Comparison of ENCODE assay signal across 8 mouse cellular contexts in the genomic region with DNA sequence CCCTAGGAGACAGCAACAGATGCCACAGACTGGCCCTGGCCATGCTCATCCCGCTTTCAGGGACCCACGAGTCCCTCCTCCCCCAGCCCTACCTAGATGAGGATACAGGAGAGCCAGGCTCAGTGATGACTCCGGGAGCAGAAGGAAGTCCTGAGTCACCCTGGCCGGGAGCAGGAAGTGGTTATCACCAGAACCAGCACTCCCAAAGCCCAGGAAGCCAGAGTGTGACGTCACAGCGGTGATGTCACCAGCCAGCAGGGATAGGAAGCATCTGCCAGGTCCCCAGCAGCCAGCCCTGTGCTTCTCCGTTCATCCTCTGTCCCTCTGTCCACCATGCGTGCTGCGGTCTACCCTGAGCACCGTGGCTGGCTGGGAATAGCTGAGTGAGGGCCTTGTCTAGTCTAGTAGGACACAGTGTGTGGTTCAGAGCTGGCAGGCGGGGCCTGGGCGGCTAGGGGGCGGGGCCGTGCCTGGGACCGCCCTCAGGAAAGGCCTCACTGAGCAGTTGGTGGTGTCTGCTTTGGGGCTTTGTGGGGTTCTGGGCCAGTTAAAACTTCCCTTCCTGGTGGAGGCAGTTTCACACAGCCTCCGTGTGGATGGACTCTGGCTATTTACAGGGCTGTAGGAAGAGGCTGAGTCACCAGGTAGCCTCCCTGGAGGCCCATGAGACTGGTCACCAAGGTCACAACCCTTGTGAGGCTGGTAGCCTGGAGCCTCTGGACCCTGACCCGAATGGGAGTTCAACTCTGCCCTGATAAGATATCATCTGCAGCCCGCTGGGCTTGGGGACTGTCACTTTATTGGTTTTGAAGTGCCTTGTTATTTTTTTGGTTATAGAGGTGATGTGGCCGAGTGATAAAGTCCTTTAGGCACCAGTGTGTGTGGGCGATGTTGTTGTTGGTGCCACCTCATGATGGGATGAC. TPM values are rescaled to one million over a fixed set of nuclear protein-coding genes. Genes with fewer than 3 reads are reported as not detected.
A peak's percentile ranks its signal among the peaks of the same experiment; 100 is the strongest.
DNase-seq lines count a peak whose midpoint lies in the region; ATAC-seq and TF ChIP-seq lines count a peak whose summit lies in the region.
"Not testable (repeated sequence)": the region's sequence is repeated elsewhere in the genome, so short reads cannot be mapped to it uniquely, and the experiment has no call there.
"Had no signal": no experiment of that assay in that cellular context is flagged by ENCODE, and none has a peak within 500 bp of the region (broad histone marks: within the 10 kb centered on the region; RNA-seq: fewer than 3 reads in every experiment).

No protein-coding gene starts in this region.

- H3K36me3 ChIP-seq in embryonic facial prominence, embryonic 15.5 days; heart, embryonic 11.5 days (ENCODE audit: control insufficient read depth, insufficient read depth, low read length); limb, embryonic 14.5 days (ENCODE audit: control insufficient read depth, insufficient read depth, low read length); small intestine, adult 2 months (ENCODE audit: control insufficient read depth, insufficient read depth, low read length): not testable (repeated sequence)
- H3K36me3 ChIP-seq in megakaryocyte, embryonic 14.5 days (replicated peaks; ENCODE audit: low read length) = peaks cover 28% of the 10 kb centered on the region

- not testable (repeated sequence) for TF ChIP-seq CTCF in small intestine, adult 2 months (IDR thresholded peaks at IDR 0.05; ENCODE audit: extremely low read depth, insufficient read length, insufficient replicate concordance, low read depth, low read length)

- TF ChIP-seq POLR2A in limb, embryonic 14.5 days (IDR thresholded peaks at IDR 0.05; ENCODE audit: borderline replicate concordance, extremely low read depth, insufficient read depth, insufficient read length); small intestine, adult 2 months (IDR thresholded peaks at IDR 0.05; ENCODE audit: low read depth, low read length): not testable (repeated sequence)

- H3K27ac ChIP-seq in embryonic facial prominence, embryonic 15.5 days (replicated peaks) = peak overlapping the region; percentile 23; the same call in 1 of the 2 replicates
- H3K27ac ChIP-seq in heart, embryonic 11.5 days (ENCODE audit: low read depth, low read length) = peak overlapping the region; percentile 80
- 0 out of 2 replicates have a peak overlapping the region, but pooled peaks have one; percentile 48 for H3K27ac ChIP-seq in limb, embryonic 14.5 days (replicated peaks; ENCODE audit: low read depth, low read length)
- peak overlapping the region; percentile 71 for H3K27ac ChIP-seq in small intestine, adult 2 months (ENCODE audit: insufficient read depth, low read depth, low read length)

- H3K4me3 ChIP-seq in embryonic facial prominence, embryonic 15.5 days (replicated peaks); limb, embryonic 14.5 days (replicated peaks; ENCODE audit: low read length): not testable (repeated sequence)
- H3K4me3 ChIP-seq in heart, embryonic 11.5 days (ENCODE audit: low read depth, low read length) = peak overlapping the region; percentile 21; the same call in 1 of the 2 replicates
- H3K4me3 ChIP-seq in megakaryocyte, embryonic 14.5 days (replicated peaks) = peak overlapping the region; percentile 91
- H3K4me3 ChIP-seq in small intestine, adult 2 months (ENCODE audit: low read depth, low read length) = peak overlapping the region; percentile 57

- peaks cover 19% of the 10 kb centered on the region for H3K4me1 ChIP-seq in embryonic facial prominence, embryonic 15.5 days
- H3K4me1 ChIP-seq in heart, embryonic 11.5 days (ENCODE audit: control insufficient read depth, insufficient read depth, low read length) = peaks cover 27% of the 10 kb centered on the region
- H3K4me1 ChIP-seq in limb, embryonic 14.5 days (ENCODE audit: control insufficient read depth, insufficient read depth, low read length) = peaks cover 20% of the 10 kb centered on the region
- peaks cover 86% of the 10 kb centered on the region for H3K4me1 ChIP-seq in megakaryocyte, embryonic 14.5 days
- H3K4me1 ChIP-seq in small intestine, adult 2 months (ENCODE audit: control insufficient read depth, insufficient read depth, insufficient read length, low read length) = peaks cover 28% of the 10 kb centered on the region

- DNase-seq in induced T-regulatory cell, adult 2 months (ENCODE audit: low read depth) = peak; percentile 41
- not testable (repeated sequence) for DNase-seq in limb, embryonic 14.5 days (ENCODE audit: low spot score)

- 63% methylated on average over 16 of the region's 20 CpGs for WGBS in embryonic facial prominence, embryonic 15.5 days
- WGBS in heart, embryonic 11.5 days (ENCODE audit: insufficient replicate concordance) = 34% methylated on average over 12 of the region's 20 CpGs
- 73% methylated on average over 12 of the region's 20 CpGs for WGBS in limb, embryonic 14.5 days
- 19% methylated on average over 17 of the region's 20 CpGs for WGBS in small intestine, adult 2 months

- H3K27me3 ChIP-seq in embryonic facial prominence, embryonic 15.5 days; heart, embryonic 11.5 days (ENCODE audit: control insufficient read depth, insufficient read depth, low read length); limb, embryonic 14.5 days (ENCODE audit: control insufficient read depth, insufficient read depth, low read length); megakaryocyte, embryonic 14.5 days (replicated peaks); small intestine, adult 2 months (ENCODE audit: control insufficient read depth, insufficient read depth, low read length): not testable (repeated sequence)

- ATAC-seq in activated CD4-positive, CD25-positive, alpha-beta regulatory T cell, adult 4 months = peak; percentile 54
- peak; percentile 47 for ATAC-seq in embryonic facial prominence, embryonic 15.5 days (ENCODE audit: insufficient number of reproducible peaks, low FRiP score, low TSS enrichment, low read depth)
- peak; percentile 62 for ATAC-seq in heart, embryonic 11.5 days (replicated peaks; ENCODE audit: insufficient number of reproducible peaks, low FRiP score, low TSS enrichment)
- ATAC-seq in limb, embryonic 14.5 days (ENCODE audit: low FRiP score, low read depth) = peak; percentile 56; the same call in 1 of the 2 replicates

- H3K9me3 ChIP-seq in embryonic facial prominence, embryonic 15.5 days (replicated peaks); heart, embryonic 11.5 days (replicated peaks; ENCODE audit: control insufficient read depth, low read length); limb, embryonic 14.5 days (ENCODE audit: control insufficient read depth, low read length); megakaryocyte, embryonic 14.5 days: not testable (repeated sequence)

- not testable (repeated sequence) for H3K4me2 ChIP-seq in embryonic facial prominence, embryonic 15.5 days (replicated peaks); limb, embryonic 14.5 days (replicated peaks; ENCODE audit: low read depth, low read length, severe bottlenecking)
- peak overlapping the region; percentile 54 for H3K4me2 ChIP-seq in heart, embryonic 11.5 days

- H3K9ac ChIP-seq in embryonic facial prominence, embryonic 15.5 days; heart, embryonic 11.5 days (ENCODE audit: low read depth, low read length); limb, embryonic 14.5 days (ENCODE audit: low read depth, low read length, severe bottlenecking): not testable (repeated sequence)

RNA-seq across cellular contexts. Expression of a gene that starts 22.5 kb away (rescaled TPM):
- 100 to 1,000 TPM; 262 to 349 TPM for polyA plus RNA-seq in activated CD4-positive, CD25-positive, alpha-beta regulatory T cell, adult 4 months (2017; shearing (Covaris generic))
- polyA plus RNA-seq in embryonic facial prominence, embryonic 15.5 days (2015; fragmentation: Nextera tagmentation; extraction: Ambion mirVana) = 574 and 621 TPM in 2 replicates
- 1,282 and 1,314 TPM in 2 replicates for polyA plus RNA-seq in heart, embryonic 11.5 days (2014; fragmentation: Nextera tagmentation; extraction: Ambion mirVana)
- 162 and 174 TPM in 2 replicates for polyA plus RNA-seq in limb, embryonic 14.5 days (2012; rRNA removed)
- polyA plus RNA-seq in limb, embryonic 14.5 days (2014; fragmentation: Nextera tagmentation; extraction: Ambion mirVana) = 598 and 677 TPM in 2 replicates
- polyA plus RNA-seq in megakaryocyte, embryonic 14.5 days (2012; ENCODE audit: insufficient read depth, low replicate concordance) = 15.5 TPM in 1 of 2 replicates, not detected in the other
- polyA plus RNA-seq in small intestine, adult 2 months (2012; rRNA removed) = 17.1 and 34.2 TPM in 2 replicates

RNA-seq across cellular contexts. Expression of a gene that starts 27.0 kb away (rescaled TPM):
- polyA plus RNA-seq in activated CD4-positive, CD25-positive, alpha-beta regulatory T cell, adult 4 months (2017; shearing (Covaris generic)) = not detected
- polyA plus RNA-seq in embryonic facial prominence, embryonic 15.5 days (2015; fragmentation: Nextera tagmentation; extraction: Ambion mirVana) = 0.41 and 0.46 TPM in 2 replicates
- 0.23 and 0.31 TPM in 2 replicates for polyA plus RNA-seq in heart, embryonic 11.5 days (2014; fragmentation: Nextera tagmentation; extraction: Ambion mirVana)
- polyA plus RNA-seq in limb, embryonic 14.5 days (2012; rRNA removed) = 0.78 and 0.81 TPM in 2 replicates
- polyA plus RNA-seq in limb, embryonic 14.5 days (2014; fragmentation: Nextera tagmentation; extraction: Ambion mirVana) = 0.23 and 0.40 TPM in 2 replicates
- polyA plus RNA-seq in megakaryocyte, embryonic 14.5 days (2012; ENCODE audit: insufficient read depth, low replicate concordance) = 0.30 TPM in 1 of 2 replicates, not detected in the other
- polyA plus RNA-seq in small intestine, adult 2 months (2012; rRNA removed) = 0.04 and 0.09 TPM in 2 replicates

RNA-seq across cellular contexts. Expression of a gene that starts 36.4 kb away (rescaled TPM):
- polyA plus RNA-seq in activated CD4-positive, CD25-positive, alpha-beta regulatory T cell, adult 4 months (2017; shearing (Covaris generic)) = 10 to 100 TPM in 1 of 2 experiments, 1 to 10 TPM in 1; 8.0 to 10.3 TPM
- 12.8 and 16.9 TPM in 2 replicates for polyA plus RNA-seq in embryonic facial prominence, embryonic 15.5 days (2015; fragmentation: Nextera tagmentation; extraction: Ambion mirVana)
- polyA plus RNA-seq in heart, embryonic 11.5 days (2014; fragmentation: Nextera tagmentation; extraction: Ambion mirVana) = 15.8 and 16.5 TPM in 2 replicates
- 16.8 and 18.5 TPM in 2 replicates for polyA plus RNA-seq in limb, embryonic 14.5 days (2012; rRNA removed)
- polyA plus RNA-seq in limb, embryonic 14.5 days (2014; fragmentation: Nextera tagmentation; extraction: Ambion mirVana) = 17.3 and 19.4 TPM in 2 replicates
- 15.6 and 22.6 TPM in 2 replicates for polyA plus RNA-seq in megakaryocyte, embryonic 14.5 days (2012; ENCODE audit: insufficient read depth, low replicate concordance)
- 12.2 and 22.8 TPM in 2 replicates for polyA plus RNA-seq in small intestine, adult 2 months (2012; rRNA removed)

RNA-seq across cellular contexts. Expression of a gene that starts 36.8 kb away (rescaled TPM):
- polyA plus RNA-seq in activated CD4-positive, CD25-positive, alpha-beta regulatory T cell, adult 4 months (2017; shearing (Covaris generic)) = not detected
- not detected in 2 replicates for polyA plus RNA-seq in embryonic facial prominence, embryonic 15.5 days (2015; fragmentation: Nextera tagmentation; extraction: Ambion mirVana)
- 1.2 and 1.5 TPM in 2 replicates for polyA plus RNA-seq in heart, embryonic 11.5 days (2014; fragmentation: Nextera tagmentation; extraction: Ambion mirVana)
- not detected in 2 replicates for polyA plus RNA-seq in limb, embryonic 14.5 days (2012; rRNA removed)
- polyA plus RNA-seq in limb, embryonic 14.5 days (2014; fragmentation: Nextera tagmentation; extraction: Ambion mirVana) = not detected in 2 replicates
- not detected in 2 replicates for polyA plus RNA-seq in megakaryocyte, embryonic 14.5 days (2012; ENCODE audit: insufficient read depth, low replicate concordance)
- polyA plus RNA-seq in small intestine, adult 2 months (2012; rRNA removed) = not detected in 2 replicates
- polyA plus RNA-seq: forebrain, embryonic 15.5 days had no signal

Comparison
In these comparisons a context has a peak if more than half of its experiments do, and no peak if none do; other contexts are left out.
1. H3K27ac ChIP-seq: peak in every context shown above with its lines; median percentile 80 in heart, embryonic 11.5 days; 71 in small intestine, adult 2 months; 48 in limb, embryonic 14.5 days; 23 in embryonic facial prominence, embryonic 15.5 days.